Mouse (Mus musculus): ENCODE measurements around the gene Ntn1. TPM values are rescaled to one million over a fixed set of nuclear protein-coding genes. Genes with fewer than 3 reads are reported as not detected.

The Ntn1 gene
- total RNA-seq, 2 experiments from 2014 or later, result 5.9 to 7.2 TPM

DNA sequence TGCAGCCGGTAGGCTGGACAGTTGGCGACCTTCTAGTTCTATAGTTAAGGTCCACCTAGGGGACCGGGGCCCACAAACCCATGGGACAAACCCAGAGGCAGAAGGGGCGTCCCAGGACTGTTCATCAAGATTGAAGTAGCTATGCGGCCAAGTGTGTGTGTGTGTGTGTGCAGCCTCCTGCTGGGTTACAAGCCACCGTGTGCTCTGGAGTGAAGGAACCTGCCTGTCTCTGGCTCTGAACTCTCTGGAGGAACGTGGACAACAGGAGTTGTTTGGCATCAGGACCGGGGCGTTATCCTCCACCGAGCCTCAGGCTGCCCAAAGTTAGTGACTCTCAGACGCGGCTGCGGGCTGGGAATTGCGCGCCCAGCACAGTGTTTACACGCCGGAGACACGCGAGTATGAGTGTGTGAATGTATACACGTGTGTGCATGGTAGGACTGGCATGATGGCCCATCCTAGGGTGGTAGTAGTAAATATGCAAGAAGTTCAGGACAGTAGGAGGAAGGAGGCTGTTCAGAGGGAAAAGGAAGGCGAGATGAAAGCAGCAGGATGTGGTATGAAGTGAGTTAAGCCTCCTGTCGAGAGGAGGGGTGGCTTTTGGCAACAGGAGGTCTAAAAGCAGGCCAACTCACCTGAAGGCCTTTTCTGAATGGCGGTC lies 31.9 kb upstream of the Ntn1 start:
- no peak for TF ChIP-seq CTCF (conservative IDR thresholded peaks at IDR 0.05)
- Histone ChIP-seq H3K27ac (0 out of 2 replicates have a peak overlapping the region, but pooled peaks have one; percentile 20), H3K4me3 (peak overlapping the region; percentile 51)
- DNase-seq (ENCODE audit: low spot score in 2 of 2), result no peak

- peak; percentile 29 to 59 for DNase-seq (ENCODE audit: low spot score in 2 of 2)
- peak; percentile 84 for TF ChIP-seq CTCF (conservative IDR thresholded peaks at IDR 0.05)
- peak within 1 kb of the TSS; percentile 32 for H3K27ac ChIP-seq
- peak within 1 kb of the TSS; percentile 51 for H3K4me3 ChIP-seq
Observed at GRCm38 (mm10) chr11:68431699-68432360, 31.2 kb upstream of the Ntn1 start, which contains the start of gene Pik3r5. Pik3r5 (plus strand) TSS chr11:68432121.

DNA sequence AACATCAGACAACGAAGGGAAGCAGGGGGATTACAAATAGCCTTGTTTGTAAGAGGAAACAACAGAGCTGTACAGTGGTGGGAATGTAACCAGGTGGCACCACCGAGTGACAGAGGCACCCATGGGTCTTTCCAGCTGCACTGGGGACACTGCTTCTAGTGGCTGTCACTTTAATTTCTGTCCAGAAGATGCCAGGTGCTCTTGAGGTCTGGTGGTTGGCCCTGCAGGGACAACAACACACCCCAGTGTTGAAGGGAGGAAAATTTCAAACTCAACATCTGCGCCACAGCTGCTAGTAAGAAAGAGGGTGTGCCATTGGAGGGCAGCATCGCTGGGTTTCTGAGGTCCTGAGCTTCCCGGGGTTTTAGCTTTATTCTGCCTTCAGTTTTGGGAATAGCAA lies 30.0 kb upstream of the Ntn1 start:
- H3K4me3 ChIP-seq, result no peak overlapping the region
- no peak for TF ChIP-seq CTCF (conservative IDR thresholded peaks at IDR 0.05)
- no peak for DNase-seq (ENCODE audit: low spot score in 2 of 2)
- peak overlapping the region; percentile 32; the same call in 1 of the 2 replicates for H3K27ac ChIP-seq

- no peak for TF ChIP-seq CTCF (conservative IDR thresholded peaks at IDR 0.05)
- no peak for DNase-seq (ENCODE audit: low spot score in 2 of 2)
- no peak overlapping the region for H3K4me3 ChIP-seq
- H3K27ac ChIP-seq, result no peak overlapping the region
Observed at GRCm38 (mm10) chr11:68427083-68427570, 26.5 kb upstream of the Ntn1 start.

GRCm38 (mm10) chr11:68425492-68426315 lies 25.1 kb upstream of the Ntn1 start:
- no peak for TF ChIP-seq CTCF (conservative IDR thresholded peaks at IDR 0.05)
- DNase-seq (ENCODE audit: low spot score in 2 of 2), result no peak
- Histone ChIP-seq H3K27ac (no peak overlapping the region), H3K4me3 (no peak overlapping the region)

GRCm38 (mm10) chr11:68417831-68418230 lies 17.2 kb upstream of the Ntn1 start:
- DNase-seq (ENCODE audit: low spot score in 2 of 2), result peak in 1 of 2 experiments; percentile 23
- TF ChIP-seq CTCF (conservative IDR thresholded peaks at IDR 0.05), result peak; percentile 89
- H3K27ac ChIP-seq, result no peak overlapping the region
- no peak overlapping the region for H3K4me3 ChIP-seq

DNA sequence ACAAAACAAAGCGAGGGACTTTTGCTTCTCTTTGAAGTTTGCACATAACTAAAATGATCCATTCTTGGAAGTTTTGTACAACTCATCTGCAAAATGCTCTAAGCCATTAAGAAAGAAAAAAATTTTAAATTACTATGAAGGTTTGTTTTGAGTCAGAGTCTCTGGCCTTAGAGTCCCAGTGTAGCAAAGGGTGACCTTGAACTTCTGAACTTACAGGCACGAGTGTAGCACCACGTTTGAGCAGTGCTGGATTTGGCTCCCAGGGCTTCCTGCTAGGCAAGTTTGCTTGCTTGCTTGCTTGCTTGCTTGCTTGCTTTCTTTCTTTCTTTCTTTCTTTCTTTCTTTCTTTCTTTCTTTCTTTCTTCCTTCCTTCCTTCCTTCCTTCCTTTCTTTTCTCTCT lies 16.4 kb upstream of the Ntn1 start:
- no peak for TF ChIP-seq CTCF (conservative IDR thresholded peaks at IDR 0.05)
- no peak for DNase-seq (ENCODE audit: low spot score in 2 of 2)
- Histone ChIP-seq H3K4me3 (no peak overlapping the region), H3K27ac (no peak overlapping the region)

DNA sequence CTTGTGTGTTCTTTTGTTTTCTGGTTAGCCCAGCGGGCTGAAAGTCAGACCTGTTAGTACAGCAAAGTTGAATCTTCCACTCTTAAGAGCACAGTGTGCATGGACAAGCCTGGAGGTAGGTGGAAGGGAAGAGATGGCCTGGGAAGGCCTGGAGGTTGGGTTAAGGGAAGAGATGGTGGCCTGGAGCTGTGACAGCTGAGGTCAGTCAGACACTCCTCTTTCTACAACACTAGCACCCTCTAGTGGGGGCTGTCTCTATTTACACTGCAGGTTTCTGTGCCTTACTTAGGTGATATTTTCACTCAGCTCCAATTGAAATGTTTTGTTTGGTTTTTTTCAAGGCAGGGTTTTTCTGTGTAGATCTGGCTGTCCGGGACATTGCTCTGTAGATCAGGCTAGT lies 7.5 kb upstream of the Ntn1 start:
- peak; percentile 95 for TF ChIP-seq CTCF (conservative IDR thresholded peaks at IDR 0.05)
- Histone ChIP-seq H3K27ac (no peak overlapping the region), H3K4me3 (no peak overlapping the region)
- DNase-seq (ENCODE audit: low spot score in 2 of 2), result peak; percentile 63 to 83

DNA sequence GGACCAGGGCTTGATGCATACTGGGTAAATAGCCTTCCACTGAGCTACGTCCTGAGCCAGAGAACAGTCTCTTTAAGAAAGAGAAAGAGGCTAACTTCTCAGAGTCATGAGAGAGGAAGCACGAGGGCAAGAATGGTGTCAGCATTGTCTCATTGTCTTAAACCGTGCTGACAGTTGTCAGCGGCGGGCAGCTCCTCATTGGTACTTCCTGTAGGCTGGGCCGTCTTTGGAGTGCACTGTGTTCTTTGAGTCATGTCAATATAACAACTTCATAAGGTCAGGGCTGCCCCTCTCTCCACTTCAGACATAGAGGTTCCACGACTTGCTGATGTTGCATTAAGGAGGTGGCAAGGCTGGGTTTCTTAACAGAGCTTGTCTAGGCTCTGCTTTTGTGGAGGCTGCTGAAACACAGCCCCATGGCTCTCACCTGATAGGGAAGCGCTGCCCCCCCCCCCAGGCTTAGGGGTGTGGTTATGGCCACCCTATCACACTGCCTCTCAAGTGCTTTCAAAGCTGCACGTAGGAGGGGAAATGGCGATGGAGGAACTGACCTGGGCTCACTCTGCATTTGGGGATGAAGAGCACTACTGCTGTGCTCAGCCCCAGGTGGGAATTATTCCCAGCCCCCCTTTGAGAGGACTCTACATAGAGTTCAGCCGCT lies 6.8 kb upstream of the Ntn1 start:
- no peak for DNase-seq (ENCODE audit: low spot score in 2 of 2)
- TF ChIP-seq CTCF (conservative IDR thresholded peaks at IDR 0.05), result no peak

DNA sequence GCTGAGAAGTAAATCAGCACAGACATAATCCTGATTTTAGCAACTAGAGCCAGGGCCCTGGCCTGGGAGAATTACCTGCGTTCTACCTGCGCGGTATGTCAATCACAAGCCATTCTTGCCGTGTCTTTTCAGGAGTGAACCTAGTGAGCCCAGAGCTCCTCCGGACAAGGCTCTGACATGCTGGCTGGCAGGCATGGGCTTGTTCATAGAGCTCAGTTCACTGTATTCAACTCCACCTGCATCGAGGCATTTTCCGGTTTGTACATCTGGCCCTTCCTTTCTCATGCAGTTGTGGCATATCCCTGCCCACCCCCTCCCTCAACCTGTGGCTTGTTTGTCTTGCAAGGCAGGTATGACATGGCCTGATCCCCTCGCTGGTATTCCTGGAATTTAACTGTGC lies 5.0 kb upstream of the Ntn1 start:
- H3K4me3 ChIP-seq, result no peak overlapping the region
- H3K27ac ChIP-seq, result no peak overlapping the region
- TF ChIP-seq CTCF (conservative IDR thresholded peaks at IDR 0.05), result no peak
- DNase-seq (ENCODE audit: low spot score in 2 of 2), result no peak

More for the DNA sequence above, 6.8 kb upstream of the Ntn1 start:
- no peak overlapping the region for H3K27ac ChIP-seq
- H3K4me3 ChIP-seq, result no peak overlapping the region

DNA sequence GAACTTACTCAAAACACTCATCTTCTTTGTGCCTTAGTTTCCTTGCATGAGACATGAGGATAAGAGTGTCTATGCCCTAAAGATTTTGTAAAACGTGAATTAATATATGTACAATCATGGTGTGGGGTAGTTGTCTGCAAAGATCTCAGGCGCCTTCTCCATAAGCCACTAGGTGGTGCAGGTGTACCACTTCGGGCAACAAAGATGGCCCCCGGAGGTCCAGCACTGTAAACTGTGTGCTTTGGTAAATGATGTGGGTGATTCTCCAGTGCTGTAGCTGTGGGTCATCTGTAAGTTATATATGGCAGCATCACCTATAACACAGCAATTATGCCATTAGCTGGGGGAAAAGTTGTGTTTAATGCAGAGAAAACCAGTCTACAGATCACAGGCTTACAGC lies 3.6 kb upstream of the Ntn1 start:
- Histone ChIP-seq H3K4me3 (no peak overlapping the region), H3K27ac (no peak overlapping the region)
- TF ChIP-seq CTCF (conservative IDR thresholded peaks at IDR 0.05), result peak; percentile 67
- no peak for DNase-seq (ENCODE audit: low spot score in 2 of 2)

GRCm38 (mm10) chr11:68401428-68401827 lies 805 bp upstream of the Ntn1 start:
- Histone ChIP-seq H3K27ac (no peak overlapping the region), H3K4me3 (no peak overlapping the region)
- no peak for TF ChIP-seq CTCF (conservative IDR thresholded peaks at IDR 0.05)
- no peak for DNase-seq (ENCODE audit: low spot score in 2 of 2)

Measured in layer of hippocampus, adult 2 months (tissue).